Mouse (Mus musculus): ENCODE data around the gene Depp1. TPM values are rescaled to one million over a fixed set of nuclear protein-coding genes. Genes with fewer than 3 reads are reported as not detected.

The Depp1 gene
- polyA plus RNA-seq, 2 experiments: 3.3 to 6.3 TPM

- Histone ChIP-seq H3K4me1 (replicated peaks; ENCODE audit: control insufficient read depth in 2 of 2, insufficient read depth in 2 of 2, low read length in 1 of 2) (peaks cover 0 to 4% of the 10 kb centered on the region in 2 experiments; a peak in 2 of 4 replicates), H3K4me2 (ENCODE audit: low read depth) (no peak overlapping the region), H3K36me3 (replicated peaks; ENCODE audit: control insufficient read depth, insufficient read depth, low read depth) (no peaks in the 10 kb centered on the region), H3K27ac (no peak overlapping the region), H3K9me3 (ENCODE audit: control insufficient read depth, low read length) (no peaks in the 10 kb centered on the region), H3K27me3 (ENCODE audit: control insufficient read depth, insufficient read depth, low read length) (no peaks in the 10 kb centered on the region), H3K4me3 (ENCODE audit: insufficient read depth in 1 of 2, low read depth in 2 of 2, low read length in 2 of 2) (no peak overlapping the region), H3K9ac (replicated peaks) (no peak overlapping the region)
- no peak for ATAC-seq (ENCODE audit: insufficient read depth)
- WGBS (ENCODE audit: insufficient replicate concordance): 35% methylated on average over 3 of the region's 3 CpGs
- TF ChIP-seq CTCF (IDR thresholded peaks at IDR 0.05; ENCODE audit: low read depth) (no peak), EP300 (IDR thresholded peaks at IDR 0.05; ENCODE audit: low read depth) (no peak)
- DNase-seq (ENCODE audit: low read depth in 3 of 3, low spot score in 3 of 3): no peak
Observed at GRCm38 (mm10) chr6:116644335-116644734, 6.1 kb upstream of the Depp1 start.

GRCm38 (mm10) chr6:116647763-116648162 lies 2.6 kb upstream of the Depp1 start:
- Histone ChIP-seq H3K27ac (no peak overlapping the region), H3K9me3 (ENCODE audit: control insufficient read depth, low read length) (no peaks in the 10 kb centered on the region), H3K9ac (replicated peaks) (no peak overlapping the region), H3K4me3 (ENCODE audit: insufficient read depth in 1 of 2, low read depth in 2 of 2, low read length in 2 of 2) (no peak overlapping the region), H3K4me2 (ENCODE audit: low read depth) (no peak overlapping the region), H3K27me3 (ENCODE audit: control insufficient read depth, insufficient read depth, low read length) (no peaks in the 10 kb centered on the region), H3K4me1 (replicated peaks; ENCODE audit: control insufficient read depth in 2 of 2, insufficient read depth in 2 of 2, low read length in 1 of 2) (peaks cover 0 to 3% of the 10 kb centered on the region in 2 experiments; a peak in 2 of 4 replicates), H3K36me3 (replicated peaks; ENCODE audit: control insufficient read depth, insufficient read depth, low read depth) (no peaks in the 10 kb centered on the region)
- DNase-seq (ENCODE audit: low read depth in 3 of 3, low spot score in 3 of 3) (no peak), ATAC-seq (ENCODE audit: insufficient read depth) (no peak; the same call in 1 of the 2 replicates)
- TF ChIP-seq CTCF (IDR thresholded peaks at IDR 0.05; ENCODE audit: low read depth) (no peak), EP300 (IDR thresholded peaks at IDR 0.05; ENCODE audit: low read depth) (no peak)
- 63% methylated on average over 12 of the region's 12 CpGs for WGBS (ENCODE audit: insufficient replicate concordance)

DNA sequence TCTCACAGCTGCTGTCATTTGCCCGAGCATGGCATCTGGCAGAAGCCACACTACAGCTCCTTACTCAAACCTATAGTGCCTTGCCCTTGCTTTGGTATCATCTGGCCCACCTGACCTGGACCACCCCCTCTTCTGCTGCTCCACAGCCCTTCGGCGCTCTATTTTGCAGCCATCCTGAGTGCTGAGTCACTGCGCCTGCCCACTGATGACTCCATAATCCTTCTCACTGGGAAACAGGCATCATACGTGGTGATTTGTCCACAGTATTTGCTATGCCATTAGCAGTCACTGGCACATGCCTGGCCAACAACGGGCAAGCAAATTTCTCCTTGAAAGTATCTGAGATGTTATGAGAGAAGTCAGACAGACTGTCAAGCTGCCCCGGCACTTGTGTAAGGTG lies 598 bp upstream of the Depp1 start:
- no peak for ATAC-seq (ENCODE audit: insufficient read depth)

GRCm38 (mm10) chr6:116651437-116652118 lies 1.2 kb downstream of the Depp1 start:
- no peak overlapping the region for H3K27ac ChIP-seq
- DNase-seq (ENCODE audit: low read depth in 3 of 3, low spot score in 3 of 3): no peak
- 36% methylated on average over 20 of the region's 20 CpGs for WGBS (ENCODE audit: insufficient replicate concordance)
- no peak overlapping the region for H3K9ac ChIP-seq (replicated peaks)
- no peaks in the 10 kb centered on the region for H3K36me3 ChIP-seq (replicated peaks; ENCODE audit: control insufficient read depth, insufficient read depth, low read depth)
- H3K27me3 ChIP-seq (ENCODE audit: control insufficient read depth, insufficient read depth, low read length): no peaks in the 10 kb centered on the region
- no peaks in the 10 kb centered on the region for H3K9me3 ChIP-seq (ENCODE audit: control insufficient read depth, low read length)
- peak overlapping the region in 1 of 2 experiments; percentile 28; a peak in 2 of 4 replicates for H3K4me3 ChIP-seq (ENCODE audit: insufficient read depth in 1 of 2, low read depth in 2 of 2, low read length in 2 of 2)
- peak; percentile 55 for TF ChIP-seq CTCF (IDR thresholded peaks at IDR 0.05; ENCODE audit: low read depth)
- TF ChIP-seq EP300 (IDR thresholded peaks at IDR 0.05; ENCODE audit: low read depth): no peak
- no peak for ATAC-seq (ENCODE audit: insufficient read depth)
- peaks cover 0 to 3% of the 10 kb centered on the region in 2 experiments; a peak in 2 of 4 replicates for H3K4me1 ChIP-seq (replicated peaks; ENCODE audit: control insufficient read depth in 2 of 2, insufficient read depth in 2 of 2, low read length in 1 of 2)
- H3K4me2 ChIP-seq (ENCODE audit: low read depth): peak overlapping the region; percentile 39

More for the DNA sequence above, 598 bp upstream of the Depp1 start:
- no peak for TF ChIP-seq EP300 (IDR thresholded peaks at IDR 0.05; ENCODE audit: low read depth)
- WGBS (ENCODE audit: insufficient replicate concordance): 39% methylated on average over 7 of the region's 7 CpGs
- DNase-seq (ENCODE audit: low read depth in 3 of 3, low spot score in 3 of 3): no peak
- H3K4me2 ChIP-seq (ENCODE audit: low read depth): no peak overlapping the region
- no peak overlapping the region for H3K9ac ChIP-seq (replicated peaks)
- H3K4me3 ChIP-seq (ENCODE audit: insufficient read depth in 1 of 2, low read depth in 2 of 2, low read length in 2 of 2): no peak overlapping the region
- H3K27me3 ChIP-seq (ENCODE audit: control insufficient read depth, insufficient read depth, low read length): no peaks in the 10 kb centered on the region
- H3K36me3 ChIP-seq (replicated peaks; ENCODE audit: control insufficient read depth, insufficient read depth, low read depth): no peaks in the 10 kb centered on the region
- no peak overlapping the region for H3K27ac ChIP-seq
- H3K9me3 ChIP-seq (ENCODE audit: control insufficient read depth, low read length): no peaks in the 10 kb centered on the region
- H3K4me1 ChIP-seq (replicated peaks; ENCODE audit: control insufficient read depth in 2 of 2, insufficient read depth in 2 of 2, low read length in 1 of 2): peaks cover 0 to 3% of the 10 kb centered on the region in 2 experiments; a peak in 2 of 4 replicates

- no peak for TF ChIP-seq EP300 (IDR thresholded peaks at IDR 0.05; ENCODE audit: low read depth)
- no peak for TF ChIP-seq CTCF (IDR thresholded peaks at IDR 0.05; ENCODE audit: low read depth)
- Histone ChIP-seq H3K4me3 (ENCODE audit: insufficient read depth in 1 of 2, low read depth in 2 of 2, low read length in 2 of 2) (no peak overlapping the region), H3K27me3 (ENCODE audit: control insufficient read depth, insufficient read depth, low read length) (no peaks in the 10 kb centered on the region), H3K9ac (replicated peaks) (no peak overlapping the region), H3K27ac (no peak overlapping the region), H3K4me2 (ENCODE audit: low read depth) (no peak overlapping the region), H3K4me1 (replicated peaks; ENCODE audit: control insufficient read depth in 2 of 2, insufficient read depth in 2 of 2, low read length in 1 of 2) (peaks cover 0 to 3% of the 10 kb centered on the region in 2 experiments; a peak in 2 of 4 replicates), H3K36me3 (replicated peaks; ENCODE audit: control insufficient read depth, insufficient read depth, low read depth) (no peaks in the 10 kb centered on the region), H3K9me3 (ENCODE audit: control insufficient read depth, low read length) (no peaks in the 10 kb centered on the region)
- DNase-seq (ENCODE audit: low read depth in 3 of 3, low spot score in 3 of 3): no peak
- no peak for ATAC-seq (ENCODE audit: insufficient read depth)
- WGBS (ENCODE audit: insufficient replicate concordance): 54% methylated on average over 3 of the region's 3 CpGs
Observed at GRCm38 (mm10) chr6:116653191-116653590, 2.8 kb downstream of the Depp1 start.

Data from liver, embryonic 14.5 days (tissue).